Mouse (Mus musculus) lung, embryonic 16.5 days (tissue): ENCODE measurements at regions not wholly inside any gene's neighbourhood (a gene's known extent, or its start where the extent isn't known, plus 50 kb on each side); places are given as distances from the start of the nearest gene placed in this dataset. TPM values are rescaled to one million over a fixed set of nuclear protein-coding genes. Genes with fewer than 3 reads are reported as not detected.

Experiments used
- ATAC-seq: fragments of 200-750 bp; cut with Nextera tagmentation; 2 replicates; pipeline ENCODE4 v1.8.0; 2017; ENCODE audit warnings: low read depth, mild to moderate bottlenecking, moderate library complexity
- H3K27ac ChIP-seq: fragments of 300-500 bp; sonication (generic); 2 replicates; pipeline ENCODE4 v1.5.1; 2014; ENCODE audit warnings: mild to moderate bottlenecking, control low read depth, low read length
- H3K27me3 ChIP-seq: fragments of 300-500 bp; sonication (generic); 2 replicates; pipeline ENCODE4 v1.6.1; 2014; ENCODE audit warnings: low read depth, low read length, mixed read lengths; ENCODE audit not compliant: control insufficient read depth, insufficient read depth
- H3K36me3 ChIP-seq: fragments of 300-500 bp; sonication (generic); 2 replicates; pipeline ENCODE4 v1.6.1; 2014; ENCODE audit warnings: low read length; ENCODE audit not compliant: control insufficient read depth, insufficient read depth
- H3K4me1 ChIP-seq: fragments of 300-500 bp; sonication (generic); replicated peaks from 2 replicates; pipeline ENCODE4 v1.6.1; 2014; ENCODE audit warnings: low read length, mixed read lengths; ENCODE audit not compliant: control insufficient read depth, insufficient read depth
- H3K4me2 ChIP-seq: fragments of 300-500 bp; sonication (generic); 2 replicates; pipeline ENCODE4 v1.6.1; 2014; ENCODE audit warnings: low read depth, low read length, control low read depth
- H3K4me3 ChIP-seq: fragments of 300-500 bp; sonication (generic); 2 replicates; pipeline ENCODE4 v1.5.1; 2014; ENCODE audit warnings: mild to moderate bottlenecking, low read length, control low read depth
- H3K9ac ChIP-seq: fragments of 300-500 bp; sonication (generic); 2 replicates; pipeline ENCODE4 v1.6.1; 2014; ENCODE audit warnings: low read length, control low read depth
- H3K9me3 ChIP-seq: fragments of 300-500 bp; sonication (generic); 2 replicates; pipeline ENCODE4 v1.6.1; 2016; ENCODE audit warnings: low read length; ENCODE audit not compliant: control insufficient read depth
- WGBS: fragments of 180-500 bp; shearing (Covaris S2); extraction: QIAGEN DNeasy Blood & Tissue Kit; methylation state at CpG from one replicate; pipeline ENCODE4 v1.1.7; 2014; 5-methylcytosine and 5-hydroxymethylcytosine counted together
- microRNA-seq: library from miRNA; unstranded; fragments of <30 nt; microRNA quantifications from one replicate; pipeline ENCODE4, GENCODE M21; 2016

- ATAC-seq: no peak
- Histone ChIP-seq H3K9me3 (no peaks in the 10 kb centered on the region), H3K4me1 (no peaks in the 10 kb centered on the region), H3K4me2 (no peak overlapping the region), H3K27me3 (no peaks in the 10 kb centered on the region), H3K36me3 (no peaks in the 10 kb centered on the region), H3K27ac (no peak overlapping the region), H3K4me3 (no peak overlapping the region), H3K9ac (no peak overlapping the region)
- 46% methylated on average over 4 of the region's 4 CpGs for WGBS
Measured at GRCm38 (mm10) chr8:128290076-128290475, 68.3 kb upstream of the Nrp1 start.

GRCm38 (mm10) chr8:128292394-128292793 is 66.0 kb upstream of the Nrp1 start:
- H3K9ac ChIP-seq: no peak overlapping the region
- no peaks in the 10 kb centered on the region for H3K27me3 ChIP-seq
- ATAC-seq: no peak
- no peaks in the 10 kb centered on the region for H3K4me1 ChIP-seq
- no peak overlapping the region for H3K27ac ChIP-seq
- H3K4me3 ChIP-seq: no peak overlapping the region
- H3K9me3 ChIP-seq: no peaks in the 10 kb centered on the region
- WGBS: 81% methylated on average over 6 of the region's 6 CpGs
- H3K4me2 ChIP-seq: no peak overlapping the region
- no peaks in the 10 kb centered on the region for H3K36me3 ChIP-seq

- H3K9ac ChIP-seq: no peak overlapping the region
- H3K4me3 ChIP-seq: no peak overlapping the region
- H3K27ac ChIP-seq: no peak overlapping the region
- H3K27me3 ChIP-seq: no peaks in the 10 kb centered on the region
- no peaks in the 10 kb centered on the region for H3K36me3 ChIP-seq
- ATAC-seq: no peak
- H3K4me2 ChIP-seq: no peak overlapping the region
- WGBS: 80% methylated on average over 14 of the region's 14 CpGs
- no peaks in the 10 kb centered on the region for H3K4me1 ChIP-seq
- H3K9me3 ChIP-seq: no peaks in the 10 kb centered on the region
Measured at GRCm38 (mm10) chr8:128296728-128297380, 61.5 kb upstream of the Nrp1 start.

GRCm38 (mm10) chr8:128302322-128302721 is 56.1 kb upstream of the Nrp1 start:
- no peaks in the 10 kb centered on the region for H3K4me1 ChIP-seq
- no peaks in the 10 kb centered on the region for H3K36me3 ChIP-seq
- H3K4me3 ChIP-seq: no peak overlapping the region
- H3K9ac ChIP-seq: no peak overlapping the region
- H3K9me3 ChIP-seq: no peaks in the 10 kb centered on the region
- 82% methylated on average over 2 of the region's 2 CpGs for WGBS
- H3K27me3 ChIP-seq: no peaks in the 10 kb centered on the region
- H3K27ac ChIP-seq: no peak overlapping the region
- no peak for ATAC-seq
- no peak overlapping the region for H3K4me2 ChIP-seq

Small RNAs in the stretch of these regions (microRNA-seq; reads per million reads assigned to microRNA genes)
- gene Mir21c: not detected
